Mouse (Mus musculus) liver, adult 2 months (tissue): Measurements from ENCODE around the gene Mfap3. TPM values are rescaled to one million over a fixed set of nuclear protein-coding genes. Genes with fewer than 3 reads are reported as not detected.
A peak's percentile ranks its signal among the peaks of the same experiment; 100 is the strongest.

Source experiments
- DNase-seq: peaks from one replicate; pipeline ENCODE4 v3.0.0-alpha.2; 2011; ENCODE audit warnings: low read depth, low spot score; ENCODE audit errors: extremely low read depth
- H3K27ac ChIP-seq: fragments of 200-500 bp; replicated peaks from 2 replicates; pipeline ENCODE4 v1.5.1; 2012; ENCODE audit warnings: low read depth, mild to moderate bottlenecking, control low read depth, inconsistent platforms, low read length; ENCODE audit not compliant: insufficient read depth
- H3K27me3 ChIP-seq: fragments of 200-500 bp; 2 replicates; pipeline ENCODE4 v1.6.1; 2012; ENCODE audit warnings: mild to moderate bottlenecking, moderate library complexity, low read length, inconsistent platforms; ENCODE audit not compliant: control insufficient read depth, insufficient read depth
- H3K36me3 ChIP-seq: fragments of 200-500 bp; 2 replicates; pipeline ENCODE4 v1.6.1; 2012; ENCODE audit warnings: low read length, inconsistent platforms; ENCODE audit not compliant: control insufficient read depth, insufficient read depth
- H3K4me1 ChIP-seq: fragments of 200-500 bp; 2 replicates; pipeline ENCODE4 v1.6.1; 2011; ENCODE audit warnings: low read length; ENCODE audit not compliant: control insufficient read depth, insufficient read depth
- H3K4me3 ChIP-seq: fragments of 200-500 bp; 2 replicates; pipeline ENCODE4 v1.5.1; 2011; ENCODE audit warnings: low read depth, mild to moderate bottlenecking, control low read depth, low read length, moderate library complexity; ENCODE audit not compliant: insufficient read depth
- H3K79me2 ChIP-seq: fragments of 200-500 bp; 2 replicates; pipeline ENCODE4 v1.6.1; 2012; ENCODE audit warnings: inconsistent platforms, mild to moderate bottlenecking, low read length, moderate library complexity; ENCODE audit not compliant: control insufficient read depth, insufficient read depth
- H3K9ac ChIP-seq: fragments of 200-500 bp; 2 replicates; pipeline ENCODE4 v1.6.1; 2012; ENCODE audit warnings: low read depth, mild to moderate bottlenecking, control low read depth, inconsistent platforms, low read length
- CTCF ChIP-seq: fragments of 200-500 bp; IDR thresholded peaks from 2 replicates; pipeline ENCODE4 v1.5.1; 2011; ENCODE audit warnings: low read depth, low read length, control low read depth
- POLR2A ChIP-seq: fragments of 200-500 bp; IDR thresholded peaks from 2 replicates; pipeline ENCODE4 v1.6.1; 2011; ENCODE audit warnings: low read length, control low read depth; ENCODE audit not compliant: insufficient read depth; ENCODE audit errors: extremely low read depth
- WGBS: fragments of 180-500 bp; shearing (Covaris S2); methylation state at CpG from one replicate; pipeline ENCODE4 v1.1.7; 2018; 5-methylcytosine and 5-hydroxymethylcytosine counted together
- polyA plus RNA-seq: library from polyadenylated mRNA; depleted of rRNA; stranded (reverse); fragments of >200 nt; gene quantifications from 2 replicates; pipeline ENCODE4 v1.2.3, GENCODE M21; 2012
- total RNA-seq: library from RNA; depleted of rRNA; stranded (reverse); fragments of >200 nt; gene quantifications from 2 replicates; pipeline ENCODE4 v1.2.3, GENCODE M21; 2014

Gene Mfap3
- total and polyA plus RNA-seq, 2 experiments = 5.1 to 6.7 TPM

GRCm38 (mm10) chr11:57506899-57507298 is 11.6 kb upstream of the Mfap3 start:
- no peak overlapping the region for H3K9ac ChIP-seq
- no peaks in the 10 kb centered on the region for H3K79me2 ChIP-seq
- no peaks in the 10 kb centered on the region for H3K27me3 ChIP-seq
- peaks cover 78% of the 10 kb centered on the region for H3K36me3 ChIP-seq
- DNase-seq = no peak
- 91% methylated on average over 6 of the region's 6 CpGs for WGBS
- H3K4me3 ChIP-seq = no peak overlapping the region
- no peak for TF ChIP-seq POLR2A
- no peak for TF ChIP-seq CTCF
- no peak overlapping the region for H3K27ac ChIP-seq
- no peaks in the 10 kb centered on the region for H3K4me1 ChIP-seq

GRCm38 (mm10) chr11:57515218-57515617 is 3.2 kb upstream of the Mfap3 start:
- DNase-seq = no peak
- TF ChIP-seq CTCF (no peak), POLR2A (no peak)
- Histone ChIP-seq H3K4me3 (no peak overlapping the region), H3K36me3 (peaks cover 33% of the 10 kb centered on the region), H3K4me1 (peaks cover 4% of the 10 kb centered on the region; the same call in 1 of the 2 replicates), H3K27me3 (no peaks in the 10 kb centered on the region), H3K79me2 (peaks cover 15% of the 10 kb centered on the region), H3K9ac (no peak overlapping the region), H3K27ac (no peak overlapping the region)
- 90% methylated on average over 5 of the region's 5 CpGs for WGBS

- Histone ChIP-seq H3K79me2 (peaks cover 20% of the 10 kb centered on the region), H3K4me3 (no peak overlapping the region), H3K27me3 (no peaks in the 10 kb centered on the region), H3K36me3 (peaks cover 15% of the 10 kb centered on the region), H3K27ac (no peak overlapping the region), H3K4me1 (peaks cover 4% of the 10 kb centered on the region; the same call in 1 of the 2 replicates), H3K9ac (no peak overlapping the region)
- WGBS = 53% methylated on average over 5 of the region's 5 CpGs
- peak; percentile 6 for DNase-seq
- no peak for TF ChIP-seq POLR2A
- no peak for TF ChIP-seq CTCF
These were observed 1.5 kb upstream of the Mfap3 start for GRCm38 (mm10) chr11:57516946-57517441.

- H3K36me3 ChIP-seq = 0 out of 2 replicates have a peak, but pooled peaks cover 4% of the 10 kb centered on the region
- WGBS = 0% methylated on average over 15 of the region's 16 CpGs
- H3K4me3 ChIP-seq = peak overlapping the region; percentile 88
- peaks cover 4% of the 10 kb centered on the region; the same call in 1 of the 2 replicates for H3K4me1 ChIP-seq
- peak overlapping the region; percentile 74 for H3K9ac ChIP-seq
- no peaks in the 10 kb centered on the region for H3K27me3 ChIP-seq
- no peak for TF ChIP-seq POLR2A
- TF ChIP-seq CTCF = no peak
- DNase-seq = no peak
- H3K27ac ChIP-seq = peak overlapping the region; percentile 54
- peaks cover 22% of the 10 kb centered on the region for H3K79me2 ChIP-seq
These were observed 286 bp downstream of the Mfap3 start for GRCm38 (mm10) chr11:57518751-57519148.

- Histone ChIP-seq H3K36me3 (no peaks in the 10 kb centered on the region), H3K9ac (no peak overlapping the region), H3K27ac (no peak overlapping the region), H3K79me2 (peaks cover 22% of the 10 kb centered on the region), H3K27me3 (no peaks in the 10 kb centered on the region), H3K4me1 (peaks cover 4% of the 10 kb centered on the region; the same call in 1 of the 2 replicates), H3K4me3 (no peak overlapping the region)
- WGBS = 71% methylated on average over 5 of the region's 5 CpGs
- no peak for TF ChIP-seq POLR2A
- no peak for TF ChIP-seq CTCF
- DNase-seq = no peak
These were observed 840 bp downstream of the Mfap3 start for GRCm38 (mm10) chr11:57519304-57519703.

- H3K27ac ChIP-seq = no peak overlapping the region
- WGBS = 93% methylated on average over 3 of the region's 3 CpGs
- H3K4me1 ChIP-seq = peaks cover 4% of the 10 kb centered on the region; the same call in 1 of the 2 replicates
- H3K27me3 ChIP-seq = no peaks in the 10 kb centered on the region
- TF ChIP-seq CTCF (no peak), POLR2A (no peak)
- H3K9ac ChIP-seq = no peak overlapping the region
- no peaks in the 10 kb centered on the region for H3K36me3 ChIP-seq
- no peak overlapping the region for H3K4me3 ChIP-seq
- DNase-seq = no peak
- H3K79me2 ChIP-seq = peaks cover 22% of the 10 kb centered on the region
These were observed 2.7 kb downstream of the Mfap3 start for GRCm38 (mm10) chr11:57521206-57521605.
